Mouse (Mus musculus): ENCODE measurements at regions not wholly inside any gene's neighbourhood (a gene's known extent, or its start where the extent isn't known, plus 50 kb on each side); places are given as distances from the start of the nearest gene placed in this dataset.
A peak's percentile ranks its signal among the peaks of the same experiment; 100 is the strongest.

DNA sequence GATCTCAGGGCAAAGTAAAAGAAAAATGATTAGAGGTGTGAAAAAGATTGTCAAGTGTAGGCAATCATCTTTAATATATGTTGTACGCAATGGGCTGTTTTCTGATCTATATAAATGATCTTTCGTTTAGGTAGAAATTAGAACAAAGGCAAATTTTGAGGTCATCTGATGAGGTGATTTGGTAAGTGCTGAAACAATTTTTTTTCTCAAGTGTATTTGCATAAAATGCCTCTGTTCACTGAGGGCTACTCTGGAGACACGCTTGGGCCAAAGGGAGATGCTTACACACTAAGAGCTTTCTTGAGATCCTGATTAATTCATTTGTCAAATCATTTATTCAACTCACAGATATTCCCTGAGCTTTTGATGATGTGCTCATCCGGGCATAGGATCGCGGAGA lies 719.4 kb upstream of the Adgra3 start:
- H3K27ac ChIP-seq (ENCODE audit: low read length): no peak overlapping the region
- no peak overlapping the region for H3K9ac ChIP-seq (replicated peaks; ENCODE audit: low read depth)
- H3K4me3 ChIP-seq (ENCODE audit: low read depth, low read length): no peak overlapping the region
- DNase-seq (ENCODE audit: low spot score) (no peak), ATAC-seq (no peak)
- no peaks in the 10 kb centered on the region for H3K36me3 ChIP-seq (ENCODE audit: insufficient read depth, low read length)
- TF ChIP-seq EP300 (IDR thresholded peaks at IDR 0.05) (no peak), CTCF (IDR thresholded peaks at IDR 0.05) (no peak)
- no peak overlapping the region for H3K4me2 ChIP-seq (replicated peaks; ENCODE audit: low read depth, low read length)
- no peaks in the 10 kb centered on the region for H3K9me3 ChIP-seq (ENCODE audit: low read length)
- 83% methylated on average over 6 of the region's 6 CpGs for WGBS
- H3K27me3 ChIP-seq (replicated peaks; ENCODE audit: insufficient read depth, low read length): no peaks in the 10 kb centered on the region
- no peaks in the 10 kb centered on the region for H3K4me1 ChIP-seq (ENCODE audit: insufficient read depth, low read depth, low read length)

GRCm38 (mm10) chr5:50762261-50762660 lies 703.5 kb upstream of the Adgra3 start:
- H3K4me2 ChIP-seq (replicated peaks; ENCODE audit: low read depth, low read length): no peak overlapping the region
- no peak overlapping the region for H3K9ac ChIP-seq (replicated peaks; ENCODE audit: low read depth)
- H3K36me3 ChIP-seq (ENCODE audit: insufficient read depth, low read length): no peaks in the 10 kb centered on the region
- ATAC-seq (no peak), DNase-seq (ENCODE audit: low spot score) (no peak)
- H3K27ac ChIP-seq (ENCODE audit: low read length): no peak overlapping the region
- H3K9me3 ChIP-seq (ENCODE audit: low read length): no peaks in the 10 kb centered on the region
- H3K4me3 ChIP-seq (ENCODE audit: low read depth, low read length): no peak overlapping the region
- no peaks in the 10 kb centered on the region for H3K4me1 ChIP-seq (ENCODE audit: insufficient read depth, low read depth, low read length)
- WGBS: 66% methylated on average over 5 of the region's 5 CpGs
- H3K27me3 ChIP-seq (replicated peaks; ENCODE audit: insufficient read depth, low read length): no peaks in the 10 kb centered on the region
- no peak for TF ChIP-seq CTCF (IDR thresholded peaks at IDR 0.05)
- TF ChIP-seq EP300 (IDR thresholded peaks at IDR 0.05): no peak

DNA sequence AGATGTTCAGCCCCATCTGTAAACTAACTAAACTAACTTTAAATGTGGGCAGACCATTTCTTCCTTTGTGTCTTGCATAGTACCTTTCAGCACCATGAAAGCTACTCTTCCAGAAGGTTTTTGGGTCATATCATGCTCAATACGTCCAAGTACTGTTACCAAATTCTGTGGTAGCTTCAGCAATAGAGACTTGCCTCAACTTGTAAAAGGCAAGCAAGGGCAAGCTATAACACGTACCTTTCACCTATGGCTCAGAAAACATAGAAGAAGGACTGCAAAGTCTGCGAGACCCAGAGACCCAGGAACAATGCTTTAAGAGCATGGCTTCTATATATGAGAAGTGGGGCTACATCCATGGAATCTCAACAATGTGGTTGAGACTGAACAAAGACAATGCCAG lies 701.6 kb upstream of the Adgra3 start:
- Histone ChIP-seq H3K27me3 (replicated peaks; ENCODE audit: insufficient read depth, low read length) (no peaks in the 10 kb centered on the region), H3K4me1 (ENCODE audit: insufficient read depth, low read depth, low read length) (no peaks in the 10 kb centered on the region), H3K9ac (replicated peaks; ENCODE audit: low read depth) (no peak overlapping the region), H3K4me3 (ENCODE audit: low read depth, low read length) (no peak overlapping the region), H3K36me3 (ENCODE audit: insufficient read depth, low read length) (no peaks in the 10 kb centered on the region), H3K4me2 (replicated peaks; ENCODE audit: low read depth, low read length) (no peak overlapping the region), H3K9me3 (ENCODE audit: low read length) (no peaks in the 10 kb centered on the region), H3K27ac (ENCODE audit: low read length) (no peak overlapping the region)
- TF ChIP-seq CTCF (IDR thresholded peaks at IDR 0.05) (no peak), EP300 (IDR thresholded peaks at IDR 0.05) (no peak)
- no peak for DNase-seq (ENCODE audit: low spot score)
- WGBS: 77% methylated on average over 3 of the region's 3 CpGs
- ATAC-seq: no peak

DNA sequence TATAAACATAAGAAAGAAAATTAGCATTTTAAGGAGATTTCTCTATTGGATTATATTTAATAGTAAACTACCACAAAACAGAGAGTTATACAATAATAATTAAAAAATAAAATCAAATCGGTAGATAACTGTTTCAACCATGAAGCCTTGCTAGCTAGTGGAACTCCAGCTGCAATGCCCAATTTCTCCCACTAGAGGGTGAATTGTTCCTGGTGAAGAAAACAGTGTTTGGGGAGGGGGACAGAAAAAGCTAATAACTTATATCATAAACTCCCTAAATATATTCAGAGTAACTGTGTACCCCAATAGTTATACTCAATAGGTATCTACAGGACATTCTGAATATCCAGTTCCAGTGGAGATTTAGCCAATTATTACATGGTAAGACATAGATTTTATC lies 694.0 kb upstream of the Adgra3 start:
- Histone ChIP-seq H3K27me3 (replicated peaks; ENCODE audit: insufficient read depth, low read length) (no peaks in the 10 kb centered on the region), H3K9me3 (ENCODE audit: low read length) (no peaks in the 10 kb centered on the region), H3K27ac (ENCODE audit: low read length) (no peak overlapping the region), H3K9ac (replicated peaks; ENCODE audit: low read depth) (no peak overlapping the region), H3K36me3 (ENCODE audit: insufficient read depth, low read length) (no peaks in the 10 kb centered on the region), H3K4me2 (replicated peaks; ENCODE audit: low read depth, low read length) (no peak overlapping the region), H3K4me3 (ENCODE audit: low read depth, low read length) (no peak overlapping the region), H3K4me1 (ENCODE audit: insufficient read depth, low read depth, low read length) (no peaks in the 10 kb centered on the region)
- TF ChIP-seq EP300 (IDR thresholded peaks at IDR 0.05) (no peak), CTCF (IDR thresholded peaks at IDR 0.05) (peak; percentile 62)
- ATAC-seq: no peak
- no peak for DNase-seq (ENCODE audit: low spot score)
- WGBS: 57% methylated on average over 1 of the region's 1 CpGs

- Histone ChIP-seq H3K4me1 (ENCODE audit: insufficient read depth, low read depth, low read length) (no peaks in the 10 kb centered on the region), H3K27ac (ENCODE audit: low read length) (no peak overlapping the region), H3K27me3 (replicated peaks; ENCODE audit: insufficient read depth, low read length) (no peaks in the 10 kb centered on the region), H3K4me3 (ENCODE audit: low read depth, low read length) (no peak overlapping the region), H3K9me3 (ENCODE audit: low read length) (no peaks in the 10 kb centered on the region), H3K9ac (replicated peaks; ENCODE audit: low read depth) (no peak overlapping the region), H3K36me3 (ENCODE audit: insufficient read depth, low read length) (no peaks in the 10 kb centered on the region), H3K4me2 (replicated peaks; ENCODE audit: low read depth, low read length) (no peak overlapping the region)
- 74% methylated on average over 3 of the region's 3 CpGs for WGBS
- ATAC-seq (no peak), DNase-seq (ENCODE audit: low spot score) (no peak)
- TF ChIP-seq EP300 (IDR thresholded peaks at IDR 0.05) (no peak), CTCF (IDR thresholded peaks at IDR 0.05) (no peak)
These were observed 692.6 kb upstream of the Adgra3 start for GRCm38 (mm10) chr5:50751358-50751757.

DNA sequence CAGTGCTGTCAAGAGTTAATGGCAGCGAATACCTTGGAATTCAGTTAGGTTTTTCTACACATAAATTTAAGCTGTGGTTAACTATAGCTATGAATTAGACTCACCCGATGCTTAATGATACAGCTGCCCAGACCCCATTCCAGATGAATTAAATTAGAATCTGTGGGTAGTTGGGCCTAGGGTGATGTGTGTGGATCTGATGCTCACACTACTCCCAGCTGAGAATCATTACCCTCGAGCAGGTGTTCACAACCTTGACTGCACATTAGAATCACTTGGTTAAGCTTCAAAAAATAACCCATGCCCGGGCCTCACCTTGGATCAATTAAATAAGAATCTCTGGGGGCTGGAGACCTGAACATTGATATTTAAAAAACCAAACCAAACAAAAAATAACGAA lies 684.2 kb upstream of the Adgra3 start:
- Histone ChIP-seq H3K36me3 (ENCODE audit: insufficient read depth, low read length) (no peaks in the 10 kb centered on the region), H3K27me3 (replicated peaks; ENCODE audit: insufficient read depth, low read length) (no peaks in the 10 kb centered on the region), H3K9me3 (ENCODE audit: low read length) (no peaks in the 10 kb centered on the region), H3K9ac (replicated peaks; ENCODE audit: low read depth) (no peak overlapping the region), H3K4me1 (ENCODE audit: insufficient read depth, low read depth, low read length) (no peaks in the 10 kb centered on the region), H3K4me3 (ENCODE audit: low read depth, low read length) (no peak overlapping the region), H3K4me2 (replicated peaks; ENCODE audit: low read depth, low read length) (no peak overlapping the region), H3K27ac (ENCODE audit: low read length) (no peak overlapping the region)
- WGBS: 72% methylated on average over 5 of the region's 5 CpGs
- no peak for TF ChIP-seq EP300 (IDR thresholded peaks at IDR 0.05)
- TF ChIP-seq CTCF (IDR thresholded peaks at IDR 0.05): no peak
- ATAC-seq (no peak), DNase-seq (ENCODE audit: low spot score) (no peak)

- Histone ChIP-seq H3K27ac (ENCODE audit: low read length) (no peak overlapping the region), H3K9me3 (ENCODE audit: low read length) (no peaks in the 10 kb centered on the region), H3K4me3 (ENCODE audit: low read depth, low read length) (no peak overlapping the region), H3K4me1 (ENCODE audit: insufficient read depth, low read depth, low read length) (no peaks in the 10 kb centered on the region), H3K9ac (replicated peaks; ENCODE audit: low read depth) (no peak overlapping the region), H3K36me3 (ENCODE audit: insufficient read depth, low read length) (no peaks in the 10 kb centered on the region), H3K4me2 (replicated peaks; ENCODE audit: low read depth, low read length) (no peak overlapping the region), H3K27me3 (replicated peaks; ENCODE audit: insufficient read depth, low read length) (no peaks in the 10 kb centered on the region)
- no peak for TF ChIP-seq CTCF (IDR thresholded peaks at IDR 0.05)
- no peak for TF ChIP-seq EP300 (IDR thresholded peaks at IDR 0.05)
- no peak for ATAC-seq
- no peak for DNase-seq (ENCODE audit: low spot score)
- 62% methylated on average over 3 of the region's 3 CpGs for WGBS
These were observed 674.9 kb upstream of the Adgra3 start for GRCm38 (mm10) chr5:50733711-50734110.
